Mouse (Mus musculus): Measurements from ENCODE around the gene Stim1.

DNA sequence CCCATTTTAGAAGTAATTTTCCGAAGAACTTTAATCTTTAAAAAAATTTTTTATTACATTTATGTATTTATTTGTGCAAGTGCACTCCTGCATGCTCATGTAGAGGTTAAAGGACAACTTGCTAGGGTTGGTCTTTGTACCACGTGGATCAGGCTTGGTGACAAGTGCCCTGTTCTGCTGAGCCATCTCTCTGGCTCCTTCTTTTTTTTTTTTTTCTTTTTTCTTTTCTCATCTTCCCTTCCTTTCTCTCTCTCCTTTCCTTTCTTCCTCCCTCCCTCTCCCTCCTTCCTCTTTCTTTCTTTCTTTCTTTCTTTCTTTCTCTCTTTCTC is 45.9 kb downstream of the Stim1 start:
- no peak for TF ChIP-seq CTCF (conservative IDR thresholded peaks at IDR 0.05; ENCODE audit: low read length)
- no peak for TF ChIP-seq NANOG (IDR thresholded peaks at IDR 0.05; ENCODE audit: borderline replicate concordance, low read length)
- TF ChIP-seq POU5F1 (IDR thresholded peaks at IDR 0.05; ENCODE audit: borderline replicate concordance, low read length) = no peak
